Mouse (Mus musculus) CH12.LX (cell line): ENCODE data around the gene Slc2a12. TPM values are rescaled to one million over a fixed set of nuclear protein-coding genes. Genes with fewer than 3 reads are reported as not detected.

Experiments used
- DNase-seq: peaks from one replicate; pipeline ENCODE4 v3.0.0-alpha.2; 2013; ENCODE audit errors: extremely low read depth
- H3K27ac ChIP-seq: 2 replicates; pipeline ENCODE4 v1.5.1; 2012; ENCODE audit warnings: low read depth, mild to moderate bottlenecking, control low read depth, moderate library complexity; ENCODE audit not compliant: insufficient read depth
- H3K27me3 ChIP-seq: replicated peaks from 2 replicates; pipeline ENCODE3; 2012; ENCODE audit warnings: inconsistent platforms
- H3K36me3 ChIP-seq, 2 experiments: replicated peaks in 1 of 2; 2 replicates each; pipeline versions ENCODE3 to v1.6.1; 2012; ENCODE audit warnings: inconsistent platforms in 1 of 2, low read length in 1 of 2, mild to moderate bottlenecking in 1 of 2, mixed read lengths in 1 of 2, moderate library complexity in 1 of 2; ENCODE audit not compliant: control insufficient read depth in 1 of 2, insufficient read depth in 1 of 2
- H3K4me1 ChIP-seq, 2 experiments: 2 replicates each; pipeline ENCODE4 v1.6.1; 2012; ENCODE audit warnings: inconsistent platforms in 1 of 2, moderate library complexity in 1 of 2; ENCODE audit not compliant: insufficient read depth in 2 of 2, control insufficient read depth in 1 of 2
- H3K4me2 ChIP-seq: 2 replicates; pipeline ENCODE4 v1.6.1; 2012; ENCODE audit warnings: low read depth, mild to moderate bottlenecking, control low read depth; ENCODE audit not compliant: poor library complexity, insufficient read depth, severe bottlenecking
- H3K4me3 ChIP-seq, 3 experiments: fragments of 150-350 bp in 1 of 3; sonication (generic) in 1 of 3; replicated peaks in 1 of 3; 2 replicates each; pipeline versions ENCODE3 to v1.5.1; 2011 to 2012; ENCODE audit warnings: low read depth in 2 of 3, low read length in 2 of 3, mild to moderate bottlenecking in 2 of 3, moderate library complexity in 2 of 3, control low read depth in 1 of 3, improper control_type of control experiment in 1 of 3, inconsistent platforms in 1 of 3, mixed read lengths in 1 of 3; ENCODE audit not compliant: poor library complexity in 1 of 3
- H3K79me2 ChIP-seq: replicated peaks from 2 replicates; pipeline ENCODE4 v1.6.1; 2012; ENCODE audit warnings: mild to moderate bottlenecking, moderate library complexity; ENCODE audit not compliant: control insufficient read depth, poor library complexity, insufficient read depth, severe bottlenecking; ENCODE audit errors: extremely low read depth
- H3K9ac ChIP-seq: 2 replicates; pipeline ENCODE4 v1.6.1; 2012; ENCODE audit warnings: low read depth, mild to moderate bottlenecking, control low read depth, moderate library complexity; ENCODE audit not compliant: insufficient read depth
- H3K9me3 ChIP-seq: replicated peaks from 2 replicates; pipeline ENCODE3; 2012; ENCODE audit warnings: low read length, inconsistent platforms, mixed read lengths
- CHD2 ChIP-seq: IDR thresholded peaks from 2 replicates; pipeline ENCODE4 v1.6.1; 2011; ENCODE audit warnings: low read length, improper control_type of control experiment
- E2F4 ChIP-seq: IDR thresholded peaks from 2 replicates; pipeline ENCODE4 v1.6.1; 2011; ENCODE audit warnings: low read depth, low read length, improper control_type of control experiment; ENCODE audit not compliant: insufficient replicate concordance
- ELF1 ChIP-seq: IDR thresholded peaks from 2 replicates; pipeline ENCODE4 v1.6.1; 2014; ENCODE audit warnings: low read depth, mild to moderate bottlenecking, inconsistent platforms, low read length, improper control_type of control experiment
- EP300 ChIP-seq: IDR thresholded peaks from 2 replicates; pipeline ENCODE4 v1.6.1; 2011; ENCODE audit warnings: low read length, improper control_type of control experiment
- ETS1 ChIP-seq: conservative IDR thresholded peaks from 2 replicates; pipeline ENCODE4 v1.6.1; 2012; ENCODE audit warnings: low read depth, mild to moderate bottlenecking, inconsistent platforms, low read length, improper control_type of control experiment, moderate library complexity
- GABPA ChIP-seq: IDR thresholded peaks from 2 replicates; pipeline ENCODE4 v1.6.1; 2012; ENCODE audit warnings: low read depth, low read length, improper control_type of control experiment, inconsistent platforms; ENCODE audit not compliant: insufficient replicate concordance
- HCFC1 ChIP-seq: IDR thresholded peaks from 2 replicates; pipeline ENCODE4 v1.6.1; 2012; ENCODE audit warnings: low read depth, mild to moderate bottlenecking, inconsistent platforms, low read length, improper control_type of control experiment
- JUN ChIP-seq: IDR thresholded peaks from 2 replicates; pipeline ENCODE4 v1.6.1; 2011; ENCODE audit warnings: low read depth, mild to moderate bottlenecking, low read length, improper control_type of control experiment, moderate library complexity; ENCODE audit not compliant: insufficient read depth
- JUND ChIP-seq: conservative IDR thresholded peaks from 2 replicates; pipeline ENCODE4 v1.6.1; 2011; ENCODE audit warnings: low read depth, low read length, improper control_type of control experiment
- NRF1 ChIP-seq: IDR thresholded peaks from 2 replicates; pipeline ENCODE4 v1.6.1; 2014; ENCODE audit warnings: low read depth, mild to moderate bottlenecking, inconsistent platforms, low read length, improper control_type of control experiment, moderate library complexity
- PAX5 ChIP-seq: IDR thresholded peaks from 2 replicates; pipeline ENCODE4 v1.6.1; 2012; ENCODE audit warnings: low read length, inconsistent platforms, mixed read lengths
- RCOR1 ChIP-seq: conservative IDR thresholded peaks from 2 replicates; pipeline ENCODE4 v1.6.1; 2012; ENCODE audit warnings: low read depth, mild to moderate bottlenecking, inconsistent platforms, low read length, improper control_type of control experiment
- SIN3A ChIP-seq: IDR thresholded peaks from 2 replicates; pipeline ENCODE4 v1.6.1; 2012; ENCODE audit warnings: low read length, improper control_type of control experiment, inconsistent platforms
- TCF12 ChIP-seq: IDR thresholded peaks from 2 replicates; pipeline ENCODE4 v1.6.1; 2014; ENCODE audit warnings: low read depth, mild to moderate bottlenecking, inconsistent platforms, low read length, improper control_type of control experiment
- UBTF ChIP-seq: IDR thresholded peaks from 2 replicates; pipeline ENCODE4 v1.6.1; 2012; ENCODE audit warnings: low read depth, mild to moderate bottlenecking, inconsistent platforms, low read length, improper control_type of control experiment, moderate library complexity
- ZKSCAN1 ChIP-seq: IDR thresholded peaks from 2 replicates; pipeline ENCODE4 v1.6.1; 2012; ENCODE audit warnings: low read depth, inconsistent platforms, low read length, improper control_type of control experiment, borderline replicate concordance
- ZNF384 ChIP-seq: IDR thresholded peaks from 2 replicates; pipeline ENCODE4 v1.6.1; 2012; ENCODE audit warnings: low read depth, low read length, improper control_type of control experiment, inconsistent platforms
- dilution Hi-C: fragments of 300-500 bp; cut with MboI; formaldehyde crosslinking; loops from 2 replicates; pipeline ENCODE4 v1.14.3; 2020; ENCODE audit warnings: low sequenced_read_pairs; ENCODE audit not compliant: extremely low pct_unique_long_range_greater_than_20kb, extremely low pct_ligation_motif_present
- in situ Hi-C: fragments of 300-500 bp; cut with MboI; formaldehyde crosslinking; loops from 3 replicates; pipeline ENCODE4 v1.14.3; 2019; ENCODE audit warnings: low sequenced_read_pairs, low pct_ligation_motif_present, low pct_unique_long_range_greater_than_20kb, mixed read lengths
- polyA plus RNA-seq: library from polyadenylated mRNA; unstranded; fragments of >175 nt; gene quantifications from 2 replicates; pipeline ENCODE4 v1.2.1, GENCODE M21; 2012; ENCODE audit warnings: low read depth; ENCODE audit not compliant: insufficient read length
- total RNA-seq, 2 experiments: library from RNA; depleted of rRNA; stranded (reverse); fragments of 300-350 nt in 1 of 2; fragments of >200 nt in 1 of 2; gene quantifications; 2 replicates each; pipeline ENCODE4 v1.2.3; 2012 to 2014

Gene Slc2a12
- total and polyA plus RNA-seq, 3 experiments: 0.25 TPM; not detected in 2

DNA sequence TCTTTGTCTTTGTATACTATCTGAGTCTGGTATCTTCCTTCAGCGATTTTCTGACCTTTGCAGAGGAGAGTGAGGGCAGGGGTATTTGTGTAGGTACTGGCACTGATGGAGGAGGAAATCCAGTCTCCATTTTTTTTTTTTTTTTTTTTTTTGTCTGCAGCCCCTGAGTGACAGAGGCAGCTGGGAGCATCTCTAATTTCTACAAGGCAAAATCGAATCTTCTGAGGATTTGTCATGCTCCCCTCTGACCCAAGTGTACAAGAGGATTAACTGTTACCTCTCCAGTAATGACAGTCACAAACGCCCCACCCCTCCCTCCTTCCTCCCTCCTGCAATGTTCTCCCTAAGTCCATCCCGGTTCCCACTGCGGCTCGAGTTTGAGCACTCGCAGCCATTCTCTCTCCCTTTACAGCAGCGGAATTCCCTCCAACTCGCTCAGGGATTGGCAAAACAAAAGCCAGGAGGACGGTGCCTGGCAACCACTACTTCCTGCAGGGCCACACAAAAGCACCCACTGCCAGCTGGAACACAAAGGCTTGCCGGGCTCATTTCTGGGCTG lies 35.9 kb upstream of the Slc2a12 start:
- H3K27me3 ChIP-seq: no peaks in the 10 kb centered on the region
- no peak overlapping the region for H3K4me3 ChIP-seq
- H3K4me2 ChIP-seq: no peak overlapping the region
- H3K9me3 ChIP-seq: no peaks in the 10 kb centered on the region
- H3K4me1 ChIP-seq: peaks cover 0 to 5% of the 10 kb centered on the region in 2 experiments; a peak in 1 of 4 replicates
- no peaks in the 10 kb centered on the region for H3K79me2 ChIP-seq
- in situ Hi-C loops: no loop called here
- H3K36me3 ChIP-seq: no peaks in the 10 kb centered on the region
- H3K9ac ChIP-seq: no peak overlapping the region
- dilution Hi-C loops: no loop called here
- no peak for DNase-seq
- no peak for TF ChIP-seq SIN3A
- TF ChIP-seq HCFC1: no peak
- TF ChIP-seq NRF1: no peak
- no peak for TF ChIP-seq CHD2
- no peak for TF ChIP-seq GABPA
- TF ChIP-seq ELF1: no peak
- TF ChIP-seq EP300: no peak
- no peak for TF ChIP-seq ETS1
- no peak for TF ChIP-seq RCOR1
- no peak for TF ChIP-seq E2F4
- no peak for TF ChIP-seq JUN
- TF ChIP-seq ZNF384: no peak
- no peak for TF ChIP-seq TCF12
- no peak for TF ChIP-seq PAX5
- no peak for TF ChIP-seq ZKSCAN1
- no peak for TF ChIP-seq JUND
- H3K27ac ChIP-seq: no peak overlapping the region

DNA sequence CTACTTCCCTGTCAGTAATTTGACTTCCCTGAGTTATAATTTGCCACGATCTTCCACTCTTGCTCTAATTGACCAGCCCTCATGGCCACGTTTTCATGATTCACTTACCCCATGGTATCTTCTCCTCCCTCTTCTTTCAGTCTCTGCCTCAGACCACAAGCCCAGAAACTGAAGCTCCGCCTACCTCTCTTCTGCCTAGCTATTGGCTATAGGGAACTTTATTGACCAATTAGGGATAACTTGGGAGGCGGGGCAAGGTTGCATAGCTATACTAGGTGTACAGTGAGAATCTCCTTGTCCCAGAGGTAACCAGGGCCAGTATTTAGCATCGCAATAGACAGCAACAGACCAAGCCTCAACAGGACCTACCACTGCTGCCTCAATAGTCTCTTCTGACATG lies 31.5 kb upstream of the Slc2a12 start:
- no peaks in the 10 kb centered on the region for H3K9me3 ChIP-seq
- peak; percentile 54 for DNase-seq
- no peaks in the 10 kb centered on the region for H3K79me2 ChIP-seq
- H3K4me2 ChIP-seq: no peak overlapping the region
- no peak overlapping the region for H3K4me3 ChIP-seq
- no peak overlapping the region for H3K27ac ChIP-seq
- peaks cover 0 to 5% of the 10 kb centered on the region in 2 experiments; a peak in 1 of 4 replicates for H3K4me1 ChIP-seq
- TF ChIP-seq ZKSCAN1: no peak
- TF ChIP-seq UBTF: no peak
- TF ChIP-seq JUND: no peak
- no peak overlapping the region for H3K9ac ChIP-seq
- H3K27me3 ChIP-seq: no peaks in the 10 kb centered on the region
- in situ Hi-C loops (no loop called here), dilution Hi-C loops (no loop called here)
- no peaks in the 10 kb centered on the region for H3K36me3 ChIP-seq
